Mouse (Mus musculus): Measurements from ENCODE around the gene Tmem184b.

DNA sequence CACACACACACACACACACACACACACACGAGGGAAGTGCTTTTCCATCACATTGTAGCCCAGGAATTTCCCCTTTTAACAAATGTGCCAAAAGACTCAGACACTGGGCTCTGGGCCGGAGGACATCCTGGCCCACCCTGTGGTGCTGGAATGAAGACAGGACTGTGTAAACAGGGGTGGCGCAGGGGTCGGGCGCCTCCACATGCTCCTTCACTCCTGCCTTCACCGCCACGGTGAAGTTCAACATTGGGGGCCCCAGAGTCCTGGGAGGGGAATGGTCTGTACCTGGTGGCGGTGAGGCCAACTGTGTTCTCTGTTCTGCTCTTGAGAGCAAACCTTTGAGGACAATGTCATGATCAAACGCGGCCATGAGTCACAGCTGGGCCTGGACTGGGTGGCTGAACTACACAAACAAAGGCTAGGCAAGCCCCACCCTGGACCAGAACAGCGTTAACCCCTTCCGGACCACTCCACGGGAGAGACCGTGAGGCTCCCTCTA is 35.0 kb downstream of the Tmem184b start:
- no peak for TF ChIP-seq MYOD1 (IDR thresholded peaks at IDR 0.05; ENCODE audit: control insufficient read depth in 1 of 3, insufficient read length in 2 of 3, low read depth in 2 of 3)
- no peak for TF ChIP-seq MAX (IDR thresholded peaks at IDR 0.05; ENCODE audit: low read depth)
- TF ChIP-seq POLR2A (IDR thresholded peaks at IDR 0.05; ENCODE audit: insufficient read length, low read depth) = no peak
- no peak for TF ChIP-seq E2F4 (IDR thresholded peaks at IDR 0.05; ENCODE audit: insufficient read depth)
- no peak for TF ChIP-seq TCF12 (IDR thresholded peaks at IDR 0.05; ENCODE audit: insufficient read depth, poor library complexity, severe bottlenecking)
- TF ChIP-seq POLR2AphosphoS2 (IDR thresholded peaks at IDR 0.05; ENCODE audit: insufficient read length, low read depth) = no peak
- TF ChIP-seq USF1 (IDR thresholded peaks at IDR 0.05; ENCODE audit: low read depth) = no peak
- TF ChIP-seq TCF3 (IDR thresholded peaks at IDR 0.05; ENCODE audit: insufficient read length, low read depth) = no peak
- no peak for TF ChIP-seq MYOG (IDR thresholded peaks at IDR 0.05; ENCODE audit: control insufficient read depth in 1 of 3, insufficient read depth in 1 of 3, insufficient read length in 2 of 3, low read depth in 2 of 3)

Data from myocyte (in vitro differentiated cells).